20 mouse cellular contexts compared by ENCODE assay signal in the genomic region with DNA sequence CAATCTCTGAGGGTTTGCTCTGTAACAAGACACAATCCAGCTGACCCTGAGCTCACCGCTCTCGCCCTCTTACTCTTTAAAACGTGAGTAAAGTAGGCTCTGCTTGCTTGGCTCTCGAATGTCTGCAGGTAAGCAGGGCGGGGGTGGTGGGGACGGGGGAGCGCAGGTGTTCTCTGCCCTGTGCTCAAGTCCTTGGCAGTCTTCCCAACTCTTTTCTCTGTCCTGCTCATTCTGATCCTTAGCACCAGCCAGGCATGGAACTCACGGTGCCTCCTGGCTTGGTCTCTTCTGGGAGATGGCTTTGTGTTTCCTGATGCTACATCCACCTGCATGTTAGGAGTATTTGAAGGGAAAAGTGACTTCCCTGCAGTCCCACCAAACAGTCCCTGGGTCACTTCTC.
DNase-seq lines count a peak whose midpoint lies in the region; ATAC-seq lines count a peak whose summit lies in the region.
"Had no signal": no experiment of that assay in that cellular context is flagged by ENCODE, and none has a peak within 500 bp of the region (broad histone marks: within the 10 kb centered on the region; RNA-seq: fewer than 3 reads in every experiment).

No protein-coding gene starts in this region.

- WGBS in kidney, embryonic 15.5 days = 77% methylated on average over 8 of the region's 8 CpGs

- H3K4me2 ChIP-seq in kidney, embryonic 15.5 days = no peak overlapping the region
- H3K4me2 ChIP-seq: hindbrain, embryonic 15.5 days; intestine, embryonic 15.5 days; limb, embryonic 12.5 days; liver, embryonic 12.5 days had no signal

- 0 out of 2 replicates have a peak overlapping the region, but pooled peaks have one; percentile 18 for H3K27ac ChIP-seq in kidney, embryonic 15.5 days
- H3K27ac ChIP-seq: hindbrain, embryonic 15.5 days; intestine, embryonic 15.5 days; limb, embryonic 12.5 days; liver, embryonic 12.5 days had no signal

- peak; percentile 22 for DNase-seq in cerebellum, adult 11 months
- no peak for DNase-seq in cerebellum, postnatal 4 days (ENCODE audit: low spot score in 2 of 2)
- no peak for DNase-seq in kidney, adult 11 months
- DNase-seq in brain, adult 2 months (ENCODE audit: low read depth, low spot score) = peak; percentile 53
- peak; percentile 49 for DNase-seq in cerebellum, adult 9-11 months
- DNase-seq in heart, adult 11 months = no peak
- DNase-seq: adrenal gland, postnatal 10 days; heart, adult 18-20 months; heart, postnatal 4 days; midbrain, embryonic 14.5 days; thymus, postnatal 25 days had no signal

- H3K9ac ChIP-seq in kidney, embryonic 15.5 days = no peak overlapping the region
- H3K9ac ChIP-seq: hindbrain, embryonic 15.5 days; intestine, embryonic 15.5 days; limb, embryonic 12.5 days; liver, embryonic 12.5 days had no signal

- H3K4me3 ChIP-seq in kidney, embryonic 15.5 days (replicated peaks) = no peak overlapping the region
- H3K4me3 ChIP-seq: hindbrain, embryonic 15.5 days; intestine, embryonic 15.5 days; limb, embryonic 12.5 days; liver, embryonic 12.5 days; megakaryocyte, embryonic 14.5 days; myocyte had no signal

- 0 out of 2 replicates have a peak, but pooled peaks cover 4% of the 10 kb centered on the region for H3K27me3 ChIP-seq in kidney, embryonic 15.5 days
- H3K27me3 ChIP-seq: hindbrain, embryonic 15.5 days; intestine, embryonic 15.5 days; liver, embryonic 12.5 days; megakaryocyte, embryonic 14.5 days had no signal

- H3K9me3 ChIP-seq in kidney, embryonic 15.5 days (replicated peaks) = no peaks in the 10 kb centered on the region; the same call in 1 of the 2 replicates
- H3K9me3 ChIP-seq: hindbrain, embryonic 15.5 days; intestine, embryonic 15.5 days; limb, embryonic 12.5 days; liver, embryonic 12.5 days had no signal

- H3K4me1 ChIP-seq in kidney, embryonic 15.5 days = peaks cover 42% of the 10 kb centered on the region
- H3K4me1 ChIP-seq: megakaryocyte, embryonic 14.5 days had no signal

- no peak for ATAC-seq in kidney, embryonic 15.5 days (replicated peaks; ENCODE audit: low FRiP score)
- ATAC-seq: activated CD4-positive, CD25-positive, alpha-beta regulatory T cell, adult 4 months; CD4-positive, CD25-positive, alpha-beta regulatory T cell, adult 4 months; intestine, embryonic 15.5 days; liver, embryonic 12.5 days had no signal

- H3K36me3 ChIP-seq in kidney, embryonic 15.5 days = no peaks in the 10 kb centered on the region
- H3K36me3 ChIP-seq: hindbrain, embryonic 15.5 days; intestine, embryonic 15.5 days; liver, embryonic 12.5 days had no signal

Comparison
In these comparisons a context has a peak if more than half of its experiments do, and no peak if none do; other contexts are left out.
1. DNase-seq: peak in cerebellum, adult 11 months (single experiment), brain, adult 2 months (single experiment) and cerebellum, adult 9-11 months (single experiment); none in cerebellum, postnatal 4 days (0 of 2), kidney, adult 11 months (single experiment) and heart, adult 11 months (single experiment).